Mouse (Mus musculus): ENCODE measurements around the gene Vwa8.

GRCm38 (mm10) chr14:79126176-79126575, 277.3 kb downstream of the Vwa8 start:
- TF ChIP-seq CTCF (IDR thresholded peaks at IDR 0.05; ENCODE audit: borderline replicate concordance, control insufficient read depth, extremely low read depth, insufficient read depth, low read length, poor library complexity) (no peak), POLR2A (IDR thresholded peaks at IDR 0.05; ENCODE audit: control insufficient read depth, extremely low read depth, insufficient read depth, low read length, poor library complexity) (no peak)
